Mouse (Mus musculus): ENCODE measurements around the gene Dpysl5.
"Not testable (repeated sequence)": the region's sequence is repeated elsewhere in the genome, so short reads cannot be mapped to it uniquely, and the experiment has no call there.

Gene Dpysl5

GRCm38 (mm10) chr5:30711147-30712001 lies at the start of gene Dpysl5:
Gene Dpysl5 (plus strand): TSS chr5:30711564.
- no peak for DNase-seq (ENCODE audit: extremely low spot score, low read depth, low spot score)

DNA sequence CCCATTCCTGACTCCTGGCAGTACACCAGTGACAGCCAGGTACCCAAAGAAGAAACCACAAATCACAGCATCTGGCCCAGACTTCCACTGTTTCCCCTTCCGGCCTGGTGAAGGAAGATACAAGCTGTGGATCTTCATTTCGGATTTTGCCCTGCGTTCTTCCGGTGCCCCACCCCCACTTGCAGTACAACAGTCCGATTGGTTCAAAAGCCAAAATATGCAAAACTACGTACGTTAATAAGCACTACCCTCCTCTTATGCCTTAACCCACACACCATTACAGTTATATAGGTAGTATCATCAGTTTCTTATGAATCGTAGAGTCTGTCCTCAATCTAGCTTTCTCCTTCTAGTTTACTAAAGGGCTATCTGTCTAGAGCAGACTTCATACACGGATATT lies 46.0 kb upstream of the Dpysl5 start:
- DNase-seq (ENCODE audit: extremely low spot score, low read depth, low spot score) = no peak

DNA sequence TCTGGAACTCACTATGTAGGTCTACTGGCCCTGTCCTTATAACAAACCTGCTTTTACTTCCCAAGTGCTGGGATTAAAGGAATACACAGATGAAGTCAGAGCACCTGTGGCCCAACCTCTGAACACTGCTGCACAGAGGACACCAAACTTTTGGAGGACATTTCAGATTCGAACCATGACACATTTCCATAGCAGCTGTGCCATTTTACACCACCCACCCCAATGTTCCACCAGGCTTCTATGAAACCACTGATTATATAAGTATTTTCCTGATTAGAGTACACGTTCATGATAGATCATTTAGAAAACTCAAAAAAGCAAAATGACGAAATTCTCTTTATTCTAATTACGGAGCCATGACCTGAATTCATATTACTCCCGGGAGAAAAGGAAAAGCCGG lies 45.4 kb upstream of the Dpysl5 start:
- DNase-seq (ENCODE audit: extremely low spot score, low read depth, low spot score) = no peak

GRCm38 (mm10) chr5:30666391-30667195 lies 44.8 kb upstream of the Dpysl5 start, which contains the start of gene Cenpa:
Gene Cenpa (plus strand): TSS chr5:30666777.
- DNase-seq (ENCODE audit: extremely low spot score, low read depth, low spot score) = peak; percentile 96

DNA sequence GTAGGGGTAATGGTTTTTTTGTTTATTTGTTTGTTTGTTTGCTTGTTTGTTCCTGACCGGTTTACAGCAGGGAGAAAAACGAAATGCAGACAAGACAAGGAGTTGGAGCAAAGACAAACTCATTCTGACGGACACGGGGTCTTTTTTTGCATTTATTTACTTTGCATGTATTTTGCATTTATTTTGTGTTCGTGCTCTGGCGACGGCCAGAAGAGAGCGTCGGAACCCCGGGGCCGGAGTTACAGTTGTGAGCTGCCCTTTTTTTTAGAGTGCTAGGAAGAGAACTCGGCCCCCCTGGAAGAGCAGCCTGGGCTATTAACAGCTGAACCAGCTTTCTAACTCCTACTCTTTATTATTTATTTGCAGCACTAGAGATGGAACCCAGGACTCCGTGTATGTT lies 44.1 kb upstream of the Dpysl5 start:
- no peak for DNase-seq (ENCODE audit: extremely low spot score, low read depth, low spot score)

GRCm38 (mm10) chr5:30667686-30668085 lies 43.7 kb upstream of the Dpysl5 start:
- no peak for DNase-seq (ENCODE audit: extremely low spot score, low read depth, low spot score)

GRCm38 (mm10) chr5:30668637-30669495 lies 42.5 kb upstream of the Dpysl5 start:
- DNase-seq (ENCODE audit: extremely low spot score, low read depth, low spot score) = no peak

GRCm38 (mm10) chr5:30669496-30669830 lies 41.9 kb upstream of the Dpysl5 start:
- no peak for DNase-seq (ENCODE audit: extremely low spot score, low read depth, low spot score)

- DNase-seq (ENCODE audit: extremely low spot score, low read depth, low spot score) = no peak
Observed at GRCm38 (mm10) chr5:30670091-30670490, 41.3 kb upstream of the Dpysl5 start.

- DNase-seq (ENCODE audit: extremely low spot score, low read depth, low spot score) = no peak
Observed at GRCm38 (mm10) chr5:30674001-30674400, 37.4 kb upstream of the Dpysl5 start.

DNA sequence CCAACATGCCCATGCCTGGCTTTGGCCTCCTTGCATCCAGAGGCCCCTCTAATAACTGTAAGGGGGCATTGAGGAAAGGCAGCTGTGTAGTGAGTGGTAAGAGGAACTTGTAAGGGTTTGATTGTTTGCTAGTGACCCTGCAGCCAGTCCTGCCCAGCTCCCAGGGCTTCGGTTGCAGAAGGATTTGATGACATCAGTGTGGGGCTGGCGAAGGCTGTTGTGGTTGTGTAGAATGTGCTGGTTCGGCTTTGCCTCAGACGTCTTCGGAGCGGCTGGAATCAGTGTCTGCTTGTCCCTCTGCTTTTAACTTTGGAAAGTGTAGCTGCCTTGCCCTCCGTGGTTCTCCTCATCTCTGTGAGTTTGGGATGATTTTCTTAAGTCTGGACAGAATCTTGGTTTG lies 34.6 kb upstream of the Dpysl5 start:
- no peak for DNase-seq (ENCODE audit: extremely low spot score, low read depth, low spot score)

DNA sequence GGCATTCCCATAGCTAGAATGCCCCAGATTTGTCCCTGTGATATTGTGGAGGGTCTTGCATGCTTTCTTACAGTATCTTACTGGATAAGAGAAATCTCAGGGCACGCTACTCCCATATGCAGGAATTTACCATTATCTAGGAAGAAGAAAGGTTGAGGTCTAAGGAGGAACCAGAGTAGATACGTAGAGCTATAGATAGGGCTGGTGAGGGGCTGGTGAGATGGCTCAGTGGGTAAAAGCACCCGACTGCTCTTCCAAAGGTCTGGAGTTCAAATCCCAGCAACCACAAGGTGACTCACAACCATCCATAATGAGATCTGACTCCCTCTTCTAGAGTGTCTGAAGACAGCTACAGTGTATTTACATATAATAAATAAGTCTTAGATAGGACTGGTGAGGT lies 33.3 kb upstream of the Dpysl5 start:
- DNase-seq (ENCODE audit: extremely low spot score, low read depth, low spot score) = not testable (repeated sequence)

- DNase-seq (ENCODE audit: extremely low spot score, low read depth, low spot score) = no peak
Observed at GRCm38 (mm10) chr5:30678722-30679296, 32.6 kb upstream of the Dpysl5 start.

DNA sequence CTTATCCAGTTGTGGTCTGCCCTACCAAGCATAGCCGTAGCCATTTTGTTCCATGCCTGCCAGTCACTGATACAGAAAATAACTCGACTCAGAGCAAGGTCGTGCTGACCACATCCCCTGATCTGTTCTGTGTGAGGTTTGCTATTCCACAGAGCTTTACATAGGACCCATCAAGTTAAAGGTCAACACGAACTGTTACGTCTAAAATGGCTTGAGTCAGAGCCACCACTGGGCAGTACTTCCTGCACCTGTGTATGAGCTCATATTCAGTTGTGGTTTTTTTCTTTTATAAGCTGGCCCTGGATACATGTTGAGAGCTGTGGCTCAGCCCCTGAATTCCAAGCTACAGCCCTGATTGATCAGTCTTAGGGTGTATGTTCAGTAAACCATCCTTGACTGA lies 31.8 kb upstream of the Dpysl5 start:
- no peak for DNase-seq (ENCODE audit: extremely low spot score, low read depth, low spot score)

DNA sequence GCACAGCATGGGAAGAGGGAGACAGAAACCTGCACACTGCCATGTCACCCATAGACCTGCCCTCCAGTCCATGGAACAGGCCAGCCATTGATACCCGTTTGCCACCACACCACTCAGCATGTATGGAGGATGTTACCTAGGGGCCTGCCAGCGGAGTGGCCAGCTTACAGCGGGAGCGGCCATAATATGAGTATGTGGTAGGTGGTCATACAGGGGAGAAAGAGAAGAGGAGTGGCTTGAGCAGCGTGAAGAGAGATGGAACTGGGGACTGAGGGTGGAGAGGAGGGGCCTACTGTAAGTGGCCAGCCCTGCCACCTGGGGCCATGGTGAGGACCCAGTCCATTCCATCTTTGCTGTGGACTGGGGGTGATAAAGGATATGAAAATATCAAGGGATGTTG lies 29.4 kb upstream of the Dpysl5 start:
- no peak for DNase-seq (ENCODE audit: extremely low spot score, low read depth, low spot score)

- no peak for DNase-seq (ENCODE audit: extremely low spot score, low read depth, low spot score)
Observed at GRCm38 (mm10) chr5:30682967-30683600, 28.3 kb upstream of the Dpysl5 start.

GRCm38 (mm10) chr5:30683993-30684392 lies 27.4 kb upstream of the Dpysl5 start:
- DNase-seq (ENCODE audit: extremely low spot score, low read depth, low spot score) = no peak

GRCm38 (mm10) chr5:30686781-30687180 lies 24.6 kb upstream of the Dpysl5 start:
- DNase-seq (ENCODE audit: extremely low spot score, low read depth, low spot score) = no peak

- DNase-seq (ENCODE audit: extremely low spot score, low read depth, low spot score) = no peak
Observed at GRCm38 (mm10) chr5:30700361-30701000, 10.9 kb upstream of the Dpysl5 start.

DNA sequence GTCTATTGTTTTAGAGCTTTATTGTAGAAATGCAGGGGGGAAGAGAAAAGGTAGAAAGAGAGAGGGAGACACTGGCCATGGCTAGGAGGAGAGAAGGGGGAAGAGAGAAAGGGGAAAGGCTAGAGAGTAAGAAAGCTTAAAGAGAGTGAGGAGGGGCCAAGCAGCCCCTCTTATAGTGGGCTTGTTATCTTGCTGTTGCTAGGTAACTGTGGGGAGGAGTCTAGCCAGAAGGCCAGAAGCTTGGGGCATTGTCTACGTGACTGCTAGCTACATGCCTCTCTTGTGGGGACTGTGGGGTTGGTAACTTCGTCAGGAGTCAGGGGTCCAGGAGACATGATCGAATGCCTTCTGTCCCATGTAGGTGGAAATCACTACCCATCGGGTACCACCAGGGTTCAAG lies 10.0 kb upstream of the Dpysl5 start:
- DNase-seq (ENCODE audit: extremely low spot score, low read depth, low spot score) = not testable (repeated sequence)

All from hindlimb bud, embryonic 11.5 days (tissue).